Mouse (Mus musculus): ENCODE results near the gene Pcbp3. TPM values are rescaled to one million over a fixed set of nuclear protein-coding genes. Genes with fewer than 3 reads are reported as not detected.

Pcbp3 gene
- polyA plus RNA-seq, 1 experiment from 2014 or later, result 12.6 TPM

- Histone ChIP-seq H3K4me3 (no peak overlapping the region), H3K4me1 (replicated peaks) (peaks cover 20% of the 10 kb centered on the region), H3K27ac (ENCODE audit: poor library complexity, severe bottlenecking) (no peak overlapping the region), H3K4me2 (no peak overlapping the region), H3K9me3 (replicated peaks) (no peaks in the 10 kb centered on the region), H3K36me3 (peaks cover 32% of the 10 kb centered on the region), H3K9ac (no peak overlapping the region), H3K27me3 (replicated peaks) (no peaks in the 10 kb centered on the region)
- ATAC-seq (ENCODE audit: insufficient number of reproducible peaks, low FRiP score), result no peak
- 86% methylated on average over 11 of the region's 11 CpGs for WGBS
Observed at GRCm38 (mm10) chr10:76721216-76721615, 240.5 kb downstream of the Pcbp3 start.

DNA sequence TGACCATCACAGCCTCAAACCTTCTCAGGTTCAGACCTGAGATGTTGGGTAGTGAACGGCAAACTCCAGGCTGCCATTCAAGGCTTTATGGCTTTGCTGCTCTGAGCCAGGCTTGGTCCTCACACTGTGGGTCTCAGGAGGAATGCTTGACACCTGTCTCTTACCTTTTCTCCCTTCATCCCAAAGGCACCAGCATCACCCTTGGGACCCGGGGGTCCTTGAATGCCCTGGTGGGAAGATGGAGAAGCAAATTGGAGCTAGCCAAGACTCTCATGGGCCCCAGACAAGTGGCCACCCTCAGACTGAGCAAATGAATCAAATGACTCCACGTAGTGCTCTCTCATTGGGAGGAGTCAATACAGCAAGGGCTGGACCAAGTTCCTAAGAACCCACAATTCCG lies 244.1 kb downstream of the Pcbp3 start:
- H3K4me3 ChIP-seq, result no peak overlapping the region
- no peak overlapping the region for H3K4me2 ChIP-seq
- H3K27me3 ChIP-seq (replicated peaks), result no peaks in the 10 kb centered on the region
- H3K9me3 ChIP-seq (replicated peaks), result no peaks in the 10 kb centered on the region
- 80% methylated on average over 4 of the region's 4 CpGs for WGBS
- H3K27ac ChIP-seq (ENCODE audit: poor library complexity, severe bottlenecking), result no peak overlapping the region
- no peak overlapping the region for H3K9ac ChIP-seq
- peaks cover 43% of the 10 kb centered on the region for H3K36me3 ChIP-seq
- ATAC-seq (ENCODE audit: insufficient number of reproducible peaks, low FRiP score), result no peak
- H3K4me1 ChIP-seq (replicated peaks), result no peaks in the 10 kb centered on the region

- H3K4me2 ChIP-seq, result no peak overlapping the region
- H3K27ac ChIP-seq (ENCODE audit: poor library complexity, severe bottlenecking), result no peak overlapping the region
- no peaks in the 10 kb centered on the region for H3K27me3 ChIP-seq (replicated peaks)
- no peak for ATAC-seq (ENCODE audit: insufficient number of reproducible peaks, low FRiP score)
- no peaks in the 10 kb centered on the region for H3K9me3 ChIP-seq (replicated peaks)
- peaks cover 44% of the 10 kb centered on the region for H3K36me3 ChIP-seq
- no peak overlapping the region for H3K9ac ChIP-seq
- 82% methylated on average over 7 of the region's 7 CpGs for WGBS
- H3K4me1 ChIP-seq (replicated peaks), result no peaks in the 10 kb centered on the region
- H3K4me3 ChIP-seq, result no peak overlapping the region
Observed at GRCm38 (mm10) chr10:76717026-76717425, 244.7 kb downstream of the Pcbp3 start.

GRCm38 (mm10) chr10:76714303-76714702 lies 247.4 kb downstream of the Pcbp3 start:
- H3K9ac ChIP-seq, result no peak overlapping the region
- H3K4me3 ChIP-seq, result no peak overlapping the region
- peaks cover 50% of the 10 kb centered on the region for H3K36me3 ChIP-seq

DNA sequence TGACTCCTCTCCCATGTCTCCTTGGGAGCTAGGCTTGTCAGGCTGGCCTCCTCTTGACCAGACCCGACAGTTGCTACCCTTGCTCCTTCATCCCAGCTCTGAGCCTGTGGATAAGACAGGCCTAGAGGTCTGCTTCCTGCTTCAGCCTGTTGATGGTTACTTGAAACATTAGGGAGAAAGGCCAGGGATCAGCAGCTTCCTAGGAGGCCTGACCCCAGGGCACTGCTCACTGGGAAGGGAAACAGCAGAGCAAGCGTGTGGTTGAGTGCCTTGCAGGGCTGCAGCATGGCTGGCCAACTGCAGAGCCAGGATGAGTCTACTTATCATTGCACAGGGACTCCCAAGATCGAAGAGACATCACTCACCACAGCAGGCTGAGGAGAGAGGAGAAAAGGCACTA lies 249.2 kb downstream of the Pcbp3 start:
- Histone ChIP-seq H3K9me3 (replicated peaks) (no peaks in the 10 kb centered on the region), H3K4me3 (no peak overlapping the region), H3K4me1 (replicated peaks) (no peaks in the 10 kb centered on the region), H3K27me3 (replicated peaks) (no peaks in the 10 kb centered on the region), H3K36me3 (peaks cover 59% of the 10 kb centered on the region), H3K4me2 (no peak overlapping the region), H3K9ac (no peak overlapping the region), H3K27ac (ENCODE audit: poor library complexity, severe bottlenecking) (no peak overlapping the region)
- WGBS, result 78% methylated on average over 3 of the region's 3 CpGs
- ATAC-seq (ENCODE audit: insufficient number of reproducible peaks, low FRiP score), result no peak

More at GRCm38 (mm10) chr10:76714303-76714702, 247.4 kb downstream of the Pcbp3 start:
- Histone ChIP-seq H3K4me2 (no peak overlapping the region), H3K4me1 (replicated peaks) (no peaks in the 10 kb centered on the region), H3K27me3 (replicated peaks) (no peaks in the 10 kb centered on the region), H3K9me3 (replicated peaks) (no peaks in the 10 kb centered on the region), H3K27ac (ENCODE audit: poor library complexity, severe bottlenecking) (no peak overlapping the region)
- no peak for ATAC-seq (ENCODE audit: insufficient number of reproducible peaks, low FRiP score)
- WGBS, result 74% methylated on average over 7 of the region's 7 CpGs

Other genes starting within 250 kb of the Pcbp3 start
- 35.9 and 37.1 TPM in 2 replicates for gene Col6a1, start 235.7 kb downstream of the Pcbp3 start, polyA plus RNA-seq (2016; fragmentation: Nextera tagmentation; extraction: Ambion mirVana)
- 12.9 and 15.4 TPM in 2 replicates for gene Slc19a1, start 70.4 kb upstream of the Pcbp3 start, polyA plus RNA-seq (2016; fragmentation: Nextera tagmentation; extraction: Ambion mirVana)
- gene Col18a1, start 204.7 kb upstream of the Pcbp3 start, polyA plus RNA-seq (2016; fragmentation: Nextera tagmentation; extraction: Ambion mirVana), result 271 and 284 TPM in 2 replicates

Measured in heart, embryonic 12.5 days (tissue).